Mouse (Mus musculus) brain, embryonic 14.5 days (tissue): Measurements from ENCODE around the gene Bap1.

ENCODE experiments used
- CTCF ChIP-seq: fragments of 200-500 bp; IDR thresholded peaks from 2 replicates; pipeline ENCODE4 v1.5.1; 2012; ENCODE audit warnings: inconsistent platforms, mild to moderate bottlenecking, moderate library complexity, borderline replicate concordance; ENCODE audit not compliant: insufficient read depth, insufficient read length; ENCODE audit errors: extremely low read depth
- POLR2A ChIP-seq: fragments of 200-500 bp; IDR thresholded peaks from 2 replicates; pipeline ENCODE4 v1.6.1; 2012; ENCODE audit warnings: mild to moderate bottlenecking, inconsistent platforms, borderline replicate concordance; ENCODE audit not compliant: poor library complexity, insufficient read depth, insufficient read length, severe bottlenecking; ENCODE audit errors: extremely low read depth

GRCm38 (mm10) chr14:31212499-31212898 lies 38.8 kb upstream of the Bap1 start:
- TF ChIP-seq CTCF (no peak), POLR2A (no peak)
